Mouse (Mus musculus) adrenal gland, postnatal 14 days (tissue): ENCODE results near the gene Gsta4. TPM values are rescaled to one million over a fixed set of nuclear protein-coding genes. Genes with fewer than 3 reads are reported as not detected.
A peak's percentile ranks its signal among the peaks of the same experiment; 100 is the strongest.
"Not testable (repeated sequence)": the region's sequence is repeated elsewhere in the genome, so short reads cannot be mapped to it uniquely, and the experiment has no call there.

ENCODE experiments used
- DNase-seq: peaks from one replicate; pipeline ENCODE4 v3.0.0; 2021; ENCODE audit warnings: mixed read lengths
- total RNA-seq: library from RNA; stranded (reverse); gene quantifications from 2 replicates; pipeline ENCODE4 v1.2.3, GENCODE M21; 2021

The Gsta4 gene
- total RNA-seq, 1 experiment from 2014 or later, result 58.5 TPM

DNA sequence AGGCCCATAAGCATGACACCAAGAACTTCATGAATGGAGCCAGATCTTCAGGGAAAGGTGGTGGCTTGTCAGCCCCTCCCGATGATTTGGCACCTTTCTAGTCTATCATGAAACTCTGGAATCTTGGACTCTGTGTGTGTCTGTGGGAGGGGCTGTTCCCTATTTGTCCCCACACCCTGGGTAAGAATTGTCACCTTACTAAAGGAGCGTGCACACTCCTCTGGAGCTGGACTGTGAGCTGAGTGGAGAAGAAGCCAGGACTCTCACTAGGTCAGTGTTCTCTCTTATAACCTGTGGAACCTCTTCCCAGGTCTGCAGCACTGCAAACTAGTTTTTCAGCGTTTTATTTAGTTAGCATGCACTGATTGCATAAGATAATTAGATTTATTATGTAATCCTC lies 47.9 kb downstream of the Gsta4 start, which contains the start of gene Gsta1:
Gsta1 (plus strand) TSS at position 196 of the 400 bp plus-strand sequence.
- DNase-seq, result not testable (repeated sequence)

DNA sequence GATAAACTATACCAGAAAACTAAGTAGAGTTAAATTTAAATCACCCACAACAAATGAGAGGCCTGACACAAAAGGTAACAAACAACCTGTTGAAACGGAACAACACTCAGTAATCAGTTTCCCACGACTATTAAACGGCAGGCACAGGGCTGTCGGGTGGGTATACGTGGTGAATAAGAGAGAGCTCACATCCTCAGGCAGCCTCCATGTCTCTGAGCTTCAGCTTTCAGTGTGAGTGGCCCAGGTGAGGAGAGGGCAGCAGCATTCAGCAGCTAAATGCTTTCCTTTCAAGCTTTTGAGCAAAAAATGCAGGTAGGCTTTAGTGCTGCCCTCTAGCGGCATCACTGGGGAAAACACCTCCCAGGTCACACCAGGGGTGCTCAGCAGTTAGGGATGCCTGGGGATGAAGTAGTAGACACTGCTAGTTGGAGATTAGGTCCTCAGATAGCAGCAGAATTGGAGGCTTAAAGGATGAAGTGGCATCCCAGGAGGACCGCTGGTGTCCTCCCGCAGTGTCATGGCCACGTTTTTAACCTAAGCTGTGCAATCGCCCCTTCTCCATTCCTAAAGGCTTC lies 50.6 kb downstream of the Gsta4 start:
- not testable (repeated sequence) for DNase-seq

DNA sequence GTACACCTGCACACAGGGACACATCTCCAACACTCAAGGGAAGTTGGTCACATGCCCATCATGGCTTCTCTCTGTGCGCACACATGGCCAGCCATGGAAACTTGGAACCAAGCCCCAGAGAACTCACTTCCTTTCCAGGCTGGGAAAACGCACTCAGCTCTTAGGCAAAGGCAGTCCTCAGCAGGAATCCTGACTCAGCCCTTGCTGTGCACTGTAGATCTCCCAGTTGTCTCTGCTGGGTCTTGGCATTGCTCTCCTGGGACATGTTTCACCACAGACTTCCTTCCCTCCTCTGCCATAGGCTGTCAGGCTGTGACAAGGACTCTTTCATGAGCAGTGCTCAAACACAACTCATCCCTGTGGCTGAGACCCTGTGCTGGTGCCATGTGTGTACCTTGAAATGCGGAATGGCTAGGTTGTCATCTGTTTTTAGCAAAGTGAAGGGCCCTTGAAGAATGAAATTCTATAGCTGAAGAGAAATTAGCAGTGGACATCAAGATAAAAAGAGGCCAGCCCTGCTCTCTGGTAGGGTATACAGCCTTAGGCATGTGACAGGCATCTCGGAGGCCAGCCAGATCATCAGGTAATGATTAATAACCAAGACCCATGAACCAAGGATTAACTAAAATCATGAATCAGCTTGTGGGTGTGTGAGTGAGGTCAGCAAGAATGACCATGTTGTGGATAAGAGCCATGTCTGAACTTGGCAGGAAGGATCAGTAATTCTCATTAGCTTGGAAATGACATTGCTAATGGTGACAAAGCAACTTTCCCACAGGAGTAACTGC lies 73.3 kb downstream of the Gsta4 start:
- peak; percentile 21 for DNase-seq

DNA sequence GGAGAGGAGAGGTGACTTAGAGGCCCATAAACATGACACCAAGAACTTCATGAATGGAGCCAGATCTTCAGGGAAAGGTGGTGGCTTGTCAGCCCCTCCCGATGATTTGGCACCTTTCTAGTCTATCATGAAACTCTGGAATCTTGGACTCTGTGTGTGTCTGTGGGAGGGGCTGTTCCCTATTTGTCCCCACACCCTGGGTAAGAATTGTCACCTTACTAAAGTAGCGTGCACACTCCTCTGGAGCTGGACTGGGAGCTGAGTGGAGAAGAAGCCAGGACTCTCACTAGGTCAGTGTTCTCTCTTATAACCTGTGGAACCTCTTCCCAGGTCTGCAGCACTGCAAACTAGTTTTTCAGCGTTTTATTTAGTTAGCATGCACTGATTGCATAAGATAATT lies 74.3 kb downstream of the Gsta4 start, which contains the start of gene Gm3776:
Gm3776 (plus strand) TSS at position 216 of the 400 bp plus-strand sequence.
- not testable (repeated sequence) for DNase-seq

Other genes with a start within 250 kb of the Gsta4 start
- gene Gcm1, start 130.8 kb upstream of the Gsta4 start, total RNA-seq, result not detected in 2 replicates
- gene Fbxo9, start 73.7 kb upstream of the Gsta4 start, total RNA-seq, result 87.2 and 89.9 TPM in 2 replicates
- 20.2 and 21.8 TPM in 2 replicates for gene Ick, start 73.6 kb upstream of the Gsta4 start, total RNA-seq
- not detected in 2 replicates for gene Gsta1, start 47.9 kb downstream of the Gsta4 start, total RNA-seq
- gene Gm3776, start 74.4 kb downstream of the Gsta4 start, total RNA-seq, result not detected in 2 replicates
- not detected in 2 replicates for gene Gm10639, start 107.1 kb downstream of the Gsta4 start, total RNA-seq
- not detected in 2 replicates for gene Omt2a, start 132.0 kb downstream of the Gsta4 start, total RNA-seq
- not detected in 2 replicates for gene Omt2b, start 144.8 kb downstream of the Gsta4 start, total RNA-seq
- 3.3 TPM in 1 of 2 replicates, not detected in the other for gene Gsta2, start 173.0 kb downstream of the Gsta4 start, total RNA-seq
- not detected in 2 replicates for gene Dppa5a, start 185.4 kb downstream of the Gsta4 start, total RNA-seq
- not detected in 2 replicates for gene Ooep, start 196.0 kb downstream of the Gsta4 start, total RNA-seq
- 0.15 TPM in 1 of 2 replicates, not detected in the other for gene Ddx43, start 213.0 kb downstream of the Gsta4 start, total RNA-seq